Mouse (Mus musculus) left cerebral cortex, adult 2 months (tissue): ENCODE measurements around the gene Rpl9. TPM values are rescaled to one million over a fixed set of nuclear protein-coding genes. Genes with fewer than 3 reads are reported as not detected.

Experiments used
- DNase-seq, 2 experiments: peaks; one replicate each; pipeline ENCODE4 v3.0.0; 2021 to 2022; ENCODE audit warnings: low spot score in 2 of 2, mixed read lengths in 1 of 2; ENCODE audit errors: extremely low spot score in 1 of 2
- H3K27ac ChIP-seq: fragments of 200-600 bp; 2 replicates; pipeline ENCODE4 v1.8.1; 2022
- H3K4me3 ChIP-seq: fragments of 200-600 bp; 2 replicates; pipeline ENCODE4 v1.8.1; 2022
- CTCF ChIP-seq: fragments of 200-600 bp; IDR thresholded peaks from 2 replicates; pipeline ENCODE4 v1.8.1; 2022; ENCODE audit warnings: antibody characterized with exemption, mild to moderate bottlenecking, moderate library complexity
- intact Hi-C: fragments of 180-260 bp; cut with DNase I; formaldehyde crosslinking; loops from one replicate; pipeline ENCODE4 v1.15.1; 2025
- total RNA-seq, 2 experiments: library from RNA; stranded (reverse); gene quantifications; 2 replicates each; pipeline ENCODE4 v1.2.3; 2021

The Rpl9 gene
- total RNA-seq, 2 experiments from 2014 or later: 699 to 738 TPM

- no peak for TF ChIP-seq CTCF
- intact Hi-C loops: no loop called here
- no peak for DNase-seq
- no peak overlapping the region for H3K4me3 ChIP-seq
- H3K27ac ChIP-seq: no peak overlapping the region
Observed at GRCm38 (mm10) chr5:65357771-65358170, 33.5 kb downstream of the Rpl9 start.

- Histone ChIP-seq H3K4me3 (no peak overlapping the region), H3K27ac (no peak overlapping the region)
- TF ChIP-seq CTCF: no peak
- DNase-seq: no peak
- intact Hi-C loops: no loop called here
Observed at GRCm38 (mm10) chr5:65356851-65357250, 34.4 kb downstream of the Rpl9 start.

- DNase-seq: no peak
- Histone ChIP-seq H3K4me3 (no peak overlapping the region), H3K27ac (no peak overlapping the region)
- TF ChIP-seq CTCF: peak; percentile 1; the same call in 1 of the 2 replicates
- intact Hi-C loops: no loop called here
Observed at GRCm38 (mm10) chr5:65354985-65355384, 36.3 kb downstream of the Rpl9 start.

- no peak for DNase-seq
- no peak overlapping the region for H3K27ac ChIP-seq
- H3K4me3 ChIP-seq: no peak overlapping the region
- no peak for TF ChIP-seq CTCF
- intact Hi-C loops: no loop called here
Observed at GRCm38 (mm10) chr5:65354097-65354496, 37.1 kb downstream of the Rpl9 start.

GRCm38 (mm10) chr5:65350508-65350907 is 40.7 kb downstream of the Rpl9 start:
- Histone ChIP-seq H3K4me3 (no peak overlapping the region), H3K27ac (no peak overlapping the region)
- intact Hi-C loops: no loop called here
- TF ChIP-seq CTCF: no peak
- DNase-seq: no peak

- TF ChIP-seq CTCF: no peak
- intact Hi-C loops: no loop called here
- no peak within 1 kb of the TSS for H3K4me3 ChIP-seq
- H3K27ac ChIP-seq: no peak within 1 kb of the TSS
- no peak for DNase-seq
Observed at GRCm38 (mm10) chr5:65348168-65348567, 43.1 kb downstream of the Rpl9 start, which contains the start of gene Klb. TSS of gene Klb (plus strand) at chr5:65348314.

- no peak for DNase-seq
- intact Hi-C loops: no loop called here
- TF ChIP-seq CTCF: no peak
- Histone ChIP-seq H3K4me3 (no peak overlapping the region), H3K27ac (no peak overlapping the region)
Observed at GRCm38 (mm10) chr5:65340167-65340566, 51.1 kb downstream of the Rpl9 start.

- DNase-seq: no peak
- no peak overlapping the region for H3K4me3 ChIP-seq
- intact Hi-C loops: loop anchor here (5.0 kb wide), 1 partner anchor 359 kb away; the partner anchor contains the start of gene Pds5a
- peak; percentile 48 for TF ChIP-seq CTCF
- no peak overlapping the region for H3K27ac ChIP-seq
Observed at GRCm38 (mm10) chr5:65338394-65338793, 52.9 kb downstream of the Rpl9 start.

Other genes with a start within 250 kb of the Rpl9 start
- gene Wdr19, start 191.7 kb downstream of the Rpl9 start, total RNA-seq: 10 to 100 TPM; 20.1 to 21.5 TPM
- 10 to 100 TPM; 27.7 to 28.0 TPM for gene Rfc1, start 55.8 kb downstream of the Rpl9 start, total RNA-seq
- under 1 TPM; 0.33 to 0.54 TPM for gene Klb, start 43.1 kb downstream of the Rpl9 start, total RNA-seq
- gene Lias, start 53 bp upstream of the Rpl9 start, total RNA-seq: 10 to 100 TPM; 29.0 to 36.9 TPM
- 10 to 100 TPM; 25.2 to 30.1 TPM for gene Ugdh, start 44.5 kb upstream of the Rpl9 start, total RNA-seq
- gene Gm43552, start 101.4 kb upstream of the Rpl9 start, total RNA-seq: not detected
- 100 to 1,000 TPM; 156 to 163 TPM for gene Smim14, start 145.7 kb upstream of the Rpl9 start, total RNA-seq
- gene Ube2k, start 145.8 kb upstream of the Rpl9 start, total RNA-seq: 100 to 1,000 TPM; 117 to 124 TPM